Mouse (Mus musculus): ENCODE results near the gene Gngt2.

Gene Gngt2

DNA sequence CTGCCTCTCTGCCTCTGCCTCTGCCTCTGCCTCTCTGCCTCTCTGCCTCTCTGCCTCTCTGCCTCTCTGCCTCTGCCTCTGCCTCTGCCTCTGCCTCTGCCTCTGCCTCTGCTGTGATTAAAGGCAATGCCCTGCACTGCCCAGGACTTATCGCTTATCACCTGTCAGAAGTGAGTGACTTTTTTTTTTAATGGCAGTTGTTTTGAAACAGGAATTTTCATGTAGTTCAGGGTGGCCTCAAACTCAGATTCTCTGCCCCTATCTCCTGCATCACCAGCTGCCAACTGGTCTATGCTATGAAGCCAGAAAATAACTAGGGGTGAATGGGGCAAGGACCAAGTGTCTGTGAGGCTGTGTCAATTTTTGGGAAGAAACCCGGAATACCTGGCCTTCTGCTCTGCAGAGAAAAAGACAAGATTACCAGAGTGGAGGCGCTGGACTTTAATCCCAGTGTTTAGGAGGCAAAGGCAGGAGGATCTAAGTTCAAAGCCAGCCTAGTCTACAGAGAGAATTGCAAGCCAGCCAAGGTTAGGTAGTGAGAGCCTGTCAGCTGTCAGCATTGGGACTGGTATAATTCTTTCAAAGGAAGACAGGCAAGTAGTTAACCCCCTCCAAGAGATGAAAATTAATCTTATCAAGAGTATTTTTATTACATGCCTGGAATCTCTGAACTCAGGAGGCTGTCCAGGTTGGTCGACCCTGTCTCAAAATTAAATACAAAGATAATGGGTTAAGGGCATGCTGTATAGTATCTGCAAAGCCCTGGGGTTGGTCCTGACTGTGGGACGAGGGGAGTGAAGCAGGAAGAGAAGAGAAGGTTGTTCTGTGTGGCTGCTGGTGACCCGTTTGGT, 10.5 kb upstream of the Gngt2 start:
- DNase-seq (ENCODE audit: low spot score in 2 of 2): no peak

DNA sequence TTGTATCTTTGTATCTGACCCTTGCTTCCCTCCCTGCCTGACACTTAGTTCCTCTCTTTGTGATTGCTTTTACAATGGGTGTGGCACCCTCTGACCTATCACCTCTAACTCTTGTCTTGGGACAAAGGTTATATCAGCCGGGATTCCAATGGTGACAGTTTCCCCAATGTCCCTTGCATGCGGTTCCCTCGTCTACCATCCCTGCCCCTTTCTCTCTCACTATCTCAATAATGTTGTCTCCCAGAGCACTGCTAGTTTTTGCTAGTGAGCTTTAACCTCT, 9.9 kb upstream of the Gngt2 start:
- no peak for DNase-seq (ENCODE audit: low spot score in 2 of 2)

DNA sequence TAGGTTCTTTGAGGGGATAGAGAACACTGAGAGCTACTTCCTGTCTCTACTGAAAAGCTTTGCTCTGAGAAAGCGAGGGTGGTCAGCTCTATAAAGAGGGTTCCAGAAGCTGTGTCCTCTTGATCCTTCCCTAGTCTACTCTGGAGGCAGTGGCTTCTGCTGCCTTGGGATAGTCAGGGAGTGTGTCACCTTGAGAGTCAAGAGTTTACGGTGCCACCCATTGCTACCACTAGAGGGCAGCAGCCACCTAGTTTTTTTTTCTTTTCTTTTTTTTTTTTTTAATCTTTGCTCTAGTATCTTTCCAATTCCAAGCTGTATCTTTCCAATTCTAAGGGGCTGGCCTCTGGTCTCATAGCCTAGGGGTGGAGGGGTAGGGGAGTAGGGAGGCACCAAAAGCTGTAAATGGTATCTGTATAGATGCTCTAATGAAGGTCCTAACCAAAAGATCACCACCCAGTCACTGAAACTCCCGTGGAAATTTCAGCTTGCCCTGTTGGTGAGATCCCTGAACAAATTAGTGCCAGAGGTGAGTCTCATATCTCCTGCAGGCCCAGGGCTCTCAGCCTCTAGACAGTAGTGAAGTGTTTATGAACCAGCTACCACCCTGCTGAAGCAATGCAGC, 9.4 kb upstream of the Gngt2 start:
- peak; percentile 75 to 80 for DNase-seq (ENCODE audit: low spot score in 2 of 2)

DNA sequence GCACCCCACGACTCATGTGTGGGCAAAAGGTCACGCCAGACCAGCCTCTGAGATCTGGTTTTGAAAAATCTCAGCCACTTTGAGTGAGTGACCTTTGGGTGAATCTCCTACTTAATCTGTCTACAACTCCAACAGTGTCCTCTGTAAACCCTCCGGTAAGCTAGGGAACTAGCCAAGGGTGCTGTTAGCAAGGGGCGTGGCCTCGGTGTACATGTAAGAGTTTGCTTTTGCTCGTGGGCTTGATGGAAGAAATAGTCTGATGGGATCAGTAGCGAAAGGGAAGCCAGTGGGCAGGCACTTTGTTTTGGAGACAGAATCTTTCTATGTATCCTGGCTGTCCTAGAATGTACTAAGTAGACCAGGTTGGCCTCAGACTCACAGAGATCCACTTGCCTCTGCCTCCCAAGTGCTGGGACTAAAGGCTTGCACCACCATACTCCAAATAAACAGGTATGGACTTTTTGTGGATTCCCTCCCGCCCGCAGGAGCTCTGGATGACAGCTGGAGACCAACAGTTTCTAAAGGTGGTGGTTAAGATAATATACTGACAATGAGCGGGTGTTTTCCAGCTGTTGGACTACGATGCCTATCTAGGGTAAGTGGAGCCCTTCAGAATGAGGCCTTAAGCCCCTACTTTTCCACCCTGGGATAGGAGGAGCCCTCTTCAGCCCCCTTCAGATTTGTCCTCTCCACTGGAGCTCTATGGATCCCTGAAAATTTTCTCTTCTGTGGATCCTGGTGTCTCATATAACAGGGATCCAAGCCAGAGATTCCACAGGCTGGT, 8.6 kb upstream of the Gngt2 start:
- DNase-seq (ENCODE audit: low spot score in 2 of 2): no peak

DNA sequence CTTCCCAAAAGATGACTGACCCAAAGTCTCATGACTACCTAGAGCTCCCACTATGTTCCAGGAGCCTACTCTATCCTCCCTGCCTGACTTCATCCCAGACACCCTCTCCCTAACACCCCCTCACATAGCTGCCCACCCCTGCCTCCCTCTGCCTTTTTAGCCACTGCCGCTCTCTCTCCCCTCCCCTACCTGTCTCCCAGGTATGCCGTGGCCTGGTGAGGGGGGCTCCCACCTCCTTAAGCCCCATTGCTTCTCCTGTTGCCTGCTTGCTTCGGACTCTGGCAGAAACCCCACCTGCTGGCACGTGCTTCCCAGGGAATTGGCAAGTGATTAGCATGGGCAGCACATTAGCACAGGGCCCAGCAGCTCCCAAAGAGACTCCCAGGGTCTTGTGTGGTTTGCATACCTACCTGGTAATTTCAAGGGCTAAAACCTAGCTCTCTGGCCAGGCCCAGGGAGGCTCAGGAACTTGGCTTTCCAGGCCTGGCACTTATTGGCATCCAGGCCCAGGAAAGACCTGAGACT, 7.4 kb upstream of the Gngt2 start:
- DNase-seq (ENCODE audit: low spot score in 2 of 2): no peak

DNA sequence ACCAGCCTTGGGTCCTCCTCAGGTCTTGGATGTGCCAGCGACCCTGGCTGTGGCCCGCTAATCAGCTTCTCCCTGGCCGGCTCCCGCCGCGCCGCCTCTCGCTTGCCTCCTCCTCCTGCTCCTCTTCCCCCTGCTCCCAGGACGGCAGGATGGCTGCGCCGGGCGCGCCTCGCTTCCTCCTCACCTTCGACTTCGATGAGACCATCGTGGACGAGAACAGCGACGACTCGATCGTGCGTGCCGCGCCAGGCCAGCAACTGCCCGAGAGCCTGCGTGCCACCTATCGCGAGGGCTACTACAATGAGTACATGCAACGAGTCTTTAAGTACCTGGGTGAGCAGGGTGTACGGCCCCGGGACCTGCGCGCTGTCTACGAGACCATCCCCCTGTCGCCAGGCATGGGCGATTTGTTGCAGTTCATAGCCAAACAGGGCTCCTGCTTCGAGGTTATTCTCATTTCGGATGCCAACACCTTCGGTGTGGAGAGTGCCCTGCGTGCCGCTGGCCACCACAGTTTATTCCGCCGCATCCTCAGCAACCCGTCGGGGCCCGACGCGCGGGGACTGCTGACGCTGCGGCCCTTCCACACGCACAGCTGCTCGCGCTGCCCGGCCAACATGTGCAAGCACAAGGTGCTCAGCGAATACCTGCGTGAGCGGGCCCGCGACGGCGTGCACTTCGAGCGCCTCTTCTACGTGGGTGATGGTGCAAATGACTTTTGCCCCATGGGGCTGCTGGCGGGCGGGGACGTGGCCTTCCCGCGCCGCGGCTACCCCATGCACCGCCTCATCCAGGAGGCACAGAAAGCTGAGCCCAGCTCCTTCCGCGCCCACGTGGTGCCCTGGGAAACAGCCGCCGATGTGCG, 6.4 kb upstream of the Gngt2 start:
- DNase-seq (ENCODE audit: low spot score in 2 of 2): no peak

DNA sequence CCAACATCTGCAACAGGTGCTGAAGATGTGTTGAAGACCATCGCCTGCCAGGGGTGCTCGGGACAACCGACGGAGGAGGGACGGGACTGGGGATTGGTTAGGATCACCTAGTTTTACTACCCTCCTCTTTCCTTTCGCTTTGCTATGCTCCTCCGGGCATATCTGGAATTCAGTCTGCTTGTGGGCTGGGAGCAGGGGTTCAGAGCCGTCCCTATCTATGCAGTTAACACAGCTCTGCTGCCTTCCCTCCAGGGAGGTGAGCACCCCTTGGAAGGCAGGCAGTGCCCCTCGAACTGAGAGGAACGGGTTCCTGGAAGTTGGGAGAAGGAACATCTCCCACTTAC, 5.8 kb upstream of the Gngt2 start:
- no peak for DNase-seq (ENCODE audit: low spot score in 2 of 2)

DNA sequence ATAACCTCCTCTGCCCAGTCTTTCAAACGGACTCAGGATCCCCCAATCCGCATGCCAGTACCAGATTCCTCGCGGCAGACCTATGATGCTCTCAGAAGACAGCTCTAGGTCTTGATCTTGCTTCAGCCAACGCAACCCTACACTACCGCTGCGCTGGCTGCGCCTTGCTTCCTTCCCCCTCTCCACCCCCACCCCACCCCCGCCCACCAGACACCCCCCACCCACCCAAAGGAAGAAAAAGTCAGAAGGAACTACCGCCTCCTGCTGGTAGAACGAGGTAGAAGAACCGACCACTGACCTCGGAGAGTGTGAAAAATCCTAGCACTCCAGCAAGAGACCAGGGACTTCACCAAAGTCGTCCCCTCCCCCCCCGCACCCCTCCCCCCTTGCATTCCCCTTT, 5.4 kb upstream of the Gngt2 start:
- DNase-seq (ENCODE audit: low spot score in 2 of 2): no peak

DNA sequence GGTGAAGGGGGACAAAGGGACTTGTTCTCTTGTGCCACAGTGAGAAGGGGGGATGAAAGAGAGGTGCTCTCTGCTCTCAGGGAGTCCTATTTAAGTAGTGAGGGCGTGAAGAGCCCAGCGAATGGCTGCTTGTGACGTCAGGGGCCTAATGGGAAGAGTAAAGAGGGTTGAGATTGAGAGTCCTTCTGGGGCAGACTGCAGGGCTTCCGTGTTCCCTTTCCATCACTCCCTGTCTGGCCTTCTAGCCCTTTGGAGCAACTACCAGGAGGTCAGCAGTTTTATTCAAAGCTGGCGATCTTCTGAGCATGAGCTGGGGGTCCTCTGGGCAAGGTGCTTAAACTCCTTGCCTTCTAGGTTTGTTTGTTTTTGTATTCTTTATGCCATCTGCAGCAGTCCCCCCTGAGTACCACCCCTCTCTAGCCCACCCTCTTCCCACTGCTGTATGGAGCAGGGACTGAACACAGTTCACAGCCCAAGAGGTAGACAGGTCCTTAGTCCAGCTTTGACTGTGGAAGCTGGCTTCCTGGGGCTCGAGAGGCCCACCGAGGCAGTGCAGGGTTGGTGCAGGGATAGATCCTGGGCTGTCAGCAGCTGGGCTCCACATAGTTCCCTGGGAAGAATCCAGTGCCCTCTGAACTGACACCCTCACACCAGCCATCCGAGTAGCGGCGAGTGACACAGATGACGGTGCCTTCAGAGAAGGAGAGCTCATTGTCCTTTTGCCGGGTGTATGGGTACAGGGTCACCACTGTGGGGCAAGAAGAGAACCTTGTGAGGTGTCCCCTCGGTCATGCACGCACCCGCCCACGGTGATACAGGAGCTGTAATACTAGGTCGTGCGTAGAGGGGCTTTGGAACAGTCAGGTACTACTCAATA, 4.6 kb upstream of the Gngt2 start:
- no peak for DNase-seq (ENCODE audit: low spot score in 2 of 2)

DNA sequence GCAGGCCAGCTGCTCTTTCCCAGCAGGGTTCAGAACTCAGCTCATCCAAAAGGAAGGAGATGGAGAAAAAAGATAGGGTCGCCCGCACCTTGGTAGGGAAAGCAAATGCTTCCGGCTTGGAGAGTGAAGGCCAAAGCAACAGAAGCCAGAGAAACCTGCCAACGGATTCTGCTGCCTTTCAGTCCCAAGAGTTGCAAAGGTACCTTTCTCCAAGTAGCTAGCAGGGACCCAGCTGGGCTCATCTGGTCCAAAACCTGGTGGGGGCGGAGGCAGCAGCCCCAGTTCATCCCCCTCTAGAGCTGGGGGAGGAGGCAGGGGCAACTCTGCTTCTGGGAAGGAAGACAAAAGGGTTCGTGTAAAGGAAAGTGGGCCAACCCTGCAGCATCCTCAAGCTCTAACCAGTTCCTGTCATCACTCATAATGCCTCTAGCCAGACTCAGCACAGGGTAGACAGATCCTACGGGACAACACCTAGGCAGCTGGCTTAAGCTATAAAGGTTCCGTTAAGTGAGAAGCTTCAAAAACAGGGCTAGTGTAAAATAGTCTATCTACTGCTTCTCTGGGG, 3.9 kb upstream of the Gngt2 start:
- no peak for DNase-seq (ENCODE audit: low spot score in 2 of 2)

DNA sequence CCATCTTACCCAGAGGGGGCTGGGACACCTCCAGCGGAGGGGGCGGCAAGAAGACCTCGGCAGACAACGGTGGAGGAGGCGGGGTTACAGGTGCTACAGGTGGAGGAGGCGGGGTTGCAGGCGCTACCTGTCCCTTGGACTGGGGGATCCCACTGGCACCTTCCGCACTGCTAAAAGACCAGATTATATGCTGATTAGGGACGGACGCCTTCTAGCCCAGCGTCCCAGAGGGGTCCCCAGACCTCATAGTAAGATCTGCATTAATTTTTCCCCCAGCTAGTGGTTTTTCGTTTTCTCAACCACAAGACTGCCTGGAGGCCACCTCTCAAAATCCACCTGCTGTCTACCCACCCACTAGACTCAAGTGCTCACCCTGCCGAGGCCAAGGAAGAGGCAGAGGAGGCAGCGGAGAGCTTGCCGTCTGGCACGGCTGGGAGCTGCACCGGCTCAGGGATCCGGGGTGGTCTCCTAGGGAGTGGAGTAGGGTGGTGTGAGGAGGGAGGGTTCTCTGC, 3.3 kb upstream of the Gngt2 start:
- DNase-seq (ENCODE audit: low spot score in 2 of 2): no peak

DNA sequence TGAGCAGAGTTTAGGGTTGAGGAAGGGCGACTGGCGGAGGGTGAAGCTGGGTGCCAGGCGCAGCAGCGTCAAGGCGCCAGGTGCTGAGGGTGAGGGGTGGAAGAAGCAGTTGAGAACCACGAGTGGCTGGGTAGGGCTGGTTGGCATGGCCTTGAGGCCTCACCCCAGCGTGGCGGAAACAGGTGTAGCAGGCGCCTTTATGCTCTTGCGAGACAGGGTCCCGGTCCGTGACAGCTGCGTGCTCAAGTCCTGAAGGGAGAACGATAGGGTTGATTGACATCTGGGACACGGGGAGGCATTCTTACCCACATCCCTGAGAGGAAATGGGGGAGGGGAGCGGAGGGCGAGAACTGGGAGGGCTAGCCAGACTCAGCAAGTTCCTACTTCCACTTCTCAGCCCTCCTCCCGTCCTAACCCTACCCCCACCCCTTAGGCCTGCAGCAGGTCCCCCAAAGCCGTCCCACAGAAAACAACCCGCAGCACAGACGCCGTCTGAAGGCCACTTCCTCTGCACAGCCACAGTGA, 2.8 kb upstream of the Gngt2 start:
- no peak for DNase-seq (ENCODE audit: low spot score in 2 of 2)

DNA sequence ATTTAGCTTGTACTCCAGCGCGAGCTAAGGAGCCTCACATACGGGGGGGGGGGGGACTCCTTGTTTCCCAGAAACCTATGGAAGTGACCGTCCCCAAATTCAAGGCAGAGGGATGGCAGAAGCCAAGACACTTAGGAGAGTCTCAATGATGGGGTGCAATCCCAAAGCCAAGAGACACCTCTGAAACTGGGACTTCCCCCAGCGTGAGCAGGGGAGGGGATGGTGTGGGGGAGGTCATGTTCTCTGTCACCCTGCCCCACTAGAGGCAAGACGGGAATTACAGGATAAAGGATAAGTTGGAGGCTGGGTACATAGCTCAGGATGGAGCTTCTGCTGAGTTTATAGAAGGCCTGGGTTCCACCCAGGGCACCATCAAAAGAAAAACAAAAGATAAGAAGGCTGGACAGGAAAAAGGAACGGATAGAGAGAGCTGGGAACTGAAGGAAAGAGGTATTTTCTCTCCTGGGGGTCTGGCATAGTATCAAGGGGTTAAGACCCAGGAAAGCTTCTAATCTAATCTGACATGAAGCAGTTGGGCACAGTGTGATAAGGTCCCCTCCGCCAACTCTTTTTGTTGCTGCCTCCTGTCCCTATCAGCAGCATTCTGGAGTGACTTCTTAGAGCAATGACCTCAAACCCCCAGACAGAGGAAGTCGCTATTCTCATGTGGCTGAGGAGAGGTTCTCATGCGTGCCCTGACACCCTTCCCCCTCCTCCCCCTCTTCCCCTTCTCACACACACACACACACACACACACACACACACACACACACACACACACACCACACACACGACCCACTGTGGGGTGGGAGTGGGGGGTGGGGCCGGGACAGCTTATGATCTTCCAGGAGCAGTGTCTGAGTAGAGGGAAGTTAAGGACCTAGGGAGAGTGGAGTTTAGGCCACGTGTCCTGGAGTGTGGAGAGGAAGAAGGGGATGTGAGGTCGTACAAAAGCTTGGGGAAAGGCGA, 2.0 kb upstream of the Gngt2 start:
- no peak for DNase-seq (ENCODE audit: low spot score in 2 of 2)

DNA sequence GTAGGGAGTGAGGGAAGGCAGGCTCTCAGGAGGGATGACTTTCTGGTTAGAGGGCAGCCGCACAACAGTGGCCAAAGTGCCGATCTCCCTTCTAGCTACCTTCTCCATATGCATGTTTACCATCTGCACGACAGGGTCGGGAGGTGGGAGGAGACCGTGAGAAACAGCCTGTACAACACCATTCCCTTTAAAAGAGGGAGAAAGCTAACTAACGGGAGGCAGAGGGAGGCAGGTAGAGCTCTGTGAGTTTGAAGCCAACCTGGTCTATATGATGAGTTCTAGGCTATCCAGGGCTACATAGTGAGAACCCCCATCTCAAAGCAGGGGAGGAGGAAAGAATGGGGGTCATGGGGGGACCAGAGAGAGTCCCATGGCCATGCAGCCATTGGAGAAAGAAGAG, 1.2 kb upstream of the Gngt2 start:
- DNase-seq (ENCODE audit: low spot score in 2 of 2): no peak

DNA sequence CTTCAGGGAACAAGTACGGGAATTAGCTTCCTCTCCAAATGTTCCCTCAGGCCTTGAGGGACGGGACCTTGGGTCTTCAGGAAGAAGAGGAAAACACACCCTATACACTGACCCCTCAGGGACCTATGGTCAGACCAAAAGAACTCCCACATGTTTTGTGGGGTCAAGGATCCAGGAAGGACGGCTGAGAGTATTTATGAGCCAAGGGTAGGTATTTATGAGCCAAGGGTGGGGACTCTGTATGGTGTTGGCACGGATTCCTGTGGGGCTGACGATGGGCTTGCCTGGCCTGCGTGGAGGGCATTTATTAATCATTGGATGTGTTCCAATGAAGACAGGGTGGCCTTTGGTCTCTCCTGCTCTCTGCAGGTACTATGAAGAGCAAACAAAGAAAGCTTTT, 583 bp upstream of the Gngt2 start:
- DNase-seq (ENCODE audit: low spot score in 2 of 2): no peak

DNA sequence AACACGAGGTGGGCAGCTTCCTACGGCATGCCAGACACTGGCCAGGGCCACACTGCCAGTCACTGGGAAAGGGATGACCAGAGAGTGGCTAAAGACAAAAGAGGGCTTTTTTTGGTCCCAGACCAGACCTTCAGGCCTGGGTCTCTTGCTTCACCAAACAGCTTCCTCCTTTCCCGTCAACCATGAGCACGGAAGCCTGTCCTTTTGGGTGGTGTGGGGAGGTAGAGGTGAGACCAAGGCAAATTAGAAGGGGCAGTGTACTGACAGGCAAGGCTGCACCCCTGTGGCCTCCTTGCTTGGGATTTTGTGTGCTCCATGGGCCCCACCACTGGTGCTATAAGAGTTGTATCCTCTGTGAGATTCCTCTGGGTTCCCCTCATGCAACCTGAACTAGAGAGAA, 1.6 kb downstream of the Gngt2 start:
- no peak for DNase-seq (ENCODE audit: low spot score in 2 of 2)

DNA sequence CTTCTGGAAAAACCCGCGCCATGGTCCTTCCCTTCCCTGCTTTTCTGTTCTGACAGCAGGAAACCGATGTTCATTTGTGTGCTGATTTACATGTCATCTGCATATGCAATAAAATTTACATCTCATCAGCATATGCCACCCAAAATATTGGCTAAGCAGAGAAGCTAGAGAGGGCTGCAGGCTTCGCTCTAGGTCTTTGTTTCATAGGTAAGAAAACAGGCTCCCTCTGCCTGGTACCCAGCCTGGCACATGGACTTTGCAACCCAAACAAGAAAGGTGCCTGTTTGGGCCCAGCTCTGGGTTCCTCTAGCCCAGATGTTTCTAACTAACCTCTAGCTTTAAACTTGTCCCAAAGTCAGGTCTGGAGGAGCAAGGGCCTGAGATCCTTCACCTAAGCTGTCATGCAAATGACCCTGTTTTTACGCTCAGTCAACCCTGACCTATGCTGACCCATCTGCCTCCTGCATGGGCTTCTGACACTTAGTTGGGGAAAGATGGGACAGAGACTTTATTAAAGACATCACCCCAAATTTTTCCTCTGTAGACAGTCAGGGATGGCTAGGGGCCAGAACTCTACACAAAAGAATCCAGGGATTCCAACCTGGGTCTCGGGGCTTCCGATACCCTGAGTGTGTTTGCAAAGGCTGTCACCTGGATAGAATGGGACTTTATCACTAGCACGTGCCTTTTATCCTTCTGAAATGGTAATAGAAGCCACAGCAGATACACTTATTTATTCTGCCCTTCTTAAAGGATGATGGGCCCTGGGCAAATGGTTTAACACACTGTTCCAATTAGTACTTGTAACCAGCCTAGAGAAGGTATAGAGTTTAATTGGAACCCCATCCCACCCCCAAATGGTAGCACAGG, 2.2 kb downstream of the Gngt2 start:
- no peak for DNase-seq (ENCODE audit: low spot score in 2 of 2)

Measured in right cerebral cortex, adult 2 months (tissue).